Mouse (Mus musculus) brain, embryonic 14.5 days (tissue): ENCODE data around the gene Prkag3.

ENCODE experiments used
- CTCF ChIP-seq: fragments of 200-500 bp; IDR thresholded peaks from 2 replicates; pipeline ENCODE4 v1.5.1; 2012; ENCODE audit warnings: inconsistent platforms, mild to moderate bottlenecking, moderate library complexity, borderline replicate concordance; ENCODE audit not compliant: insufficient read depth, insufficient read length; ENCODE audit errors: extremely low read depth
- POLR2A ChIP-seq: fragments of 200-500 bp; IDR thresholded peaks from 2 replicates; pipeline ENCODE4 v1.6.1; 2012; ENCODE audit warnings: mild to moderate bottlenecking, inconsistent platforms, borderline replicate concordance; ENCODE audit not compliant: poor library complexity, insufficient read depth, insufficient read length, severe bottlenecking; ENCODE audit errors: extremely low read depth

DNA sequence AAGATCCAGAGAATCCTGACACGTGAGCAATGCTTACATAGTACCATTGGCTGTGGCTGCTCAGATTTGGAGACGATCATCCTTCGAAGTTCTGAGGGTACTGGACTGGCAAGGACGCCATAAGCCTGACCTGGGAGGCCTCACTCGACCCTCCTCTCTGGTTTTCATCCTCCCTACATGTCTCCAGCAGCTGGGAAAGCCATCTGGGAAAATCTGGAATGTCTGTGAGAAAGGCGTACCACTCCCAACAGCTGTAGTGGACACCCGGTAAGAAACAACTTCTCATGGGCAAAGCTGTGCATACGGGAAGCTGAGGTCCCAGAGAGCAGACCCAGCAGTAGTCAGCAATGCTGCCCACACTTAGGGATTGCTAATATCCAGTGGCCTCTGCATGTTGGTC is 3.1 kb upstream of the Prkag3 start:
- TF ChIP-seq CTCF: no peak
- no peak for TF ChIP-seq POLR2A
